Mouse (Mus musculus): ENCODE results near the gene Gm9747.
A peak's percentile ranks its signal among the peaks of the same experiment; 100 is the strongest.

The Gm9747 gene

DNA sequence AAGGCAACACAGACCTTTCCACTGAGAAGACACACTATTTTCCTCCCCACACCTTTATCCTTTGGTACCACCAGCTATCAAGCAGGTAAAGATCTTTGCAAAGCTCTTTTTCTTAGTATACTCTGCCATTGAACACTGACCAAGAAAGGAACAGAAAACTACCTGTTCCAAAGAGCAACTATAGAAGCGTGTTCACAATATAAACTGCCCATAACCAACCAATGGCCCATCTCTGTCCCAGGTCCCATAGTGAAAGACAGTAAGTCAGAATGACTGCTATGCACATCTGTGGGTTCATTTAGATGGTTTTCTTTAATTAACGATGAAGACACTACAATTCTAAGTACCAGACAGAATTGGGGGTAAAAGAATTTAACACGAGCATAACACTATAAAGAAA is at the start of gene Gm9747:
Gene Gm9747 (plus strand): TSS at position 301 of the 400 bp plus-strand sequence.
- no peak for DNase-seq (ENCODE audit: low spot score)

GRCm38 (mm10) chr1:82183913-82184442 is 48.9 kb upstream of the Gm9747 start:
- peak; percentile 10 for DNase-seq (ENCODE audit: low spot score)

DNA sequence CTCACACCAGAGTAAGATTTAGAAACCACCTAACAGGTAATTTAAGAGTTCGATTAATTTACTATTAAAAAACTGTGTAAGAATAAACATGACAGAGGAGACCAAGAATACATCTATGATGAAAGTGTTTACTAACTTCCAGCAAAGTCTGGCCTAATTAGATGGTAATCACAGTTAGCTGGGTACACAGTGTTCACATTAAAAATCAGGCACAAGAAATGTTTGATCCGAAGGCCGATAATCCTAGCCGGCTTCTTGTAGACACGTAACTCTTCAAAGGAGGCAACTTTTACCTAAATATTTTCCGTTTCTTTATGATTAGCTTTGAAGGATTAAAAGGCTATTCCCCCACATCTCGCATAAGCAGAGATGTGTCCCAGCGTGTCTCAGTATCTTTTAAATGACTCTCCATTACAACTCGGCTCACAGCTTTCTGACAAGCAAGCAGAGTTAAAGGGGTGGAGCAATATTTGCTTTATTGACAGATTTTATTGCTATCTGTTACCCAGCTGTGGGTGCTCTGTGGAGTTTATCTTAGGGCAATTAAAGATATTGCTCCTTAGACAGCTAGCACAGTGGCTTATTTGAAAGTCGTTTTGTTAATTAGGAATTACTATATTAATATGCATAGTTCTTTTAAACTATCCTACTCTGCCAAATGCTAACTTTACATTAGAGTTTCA is 44.2 kb upstream of the Gm9747 start:
- no peak for DNase-seq (ENCODE audit: low spot score)

GRCm38 (mm10) chr1:82189516-82189915 is 43.4 kb upstream of the Gm9747 start:
- DNase-seq (ENCODE audit: low spot score): peak; percentile 56

DNA sequence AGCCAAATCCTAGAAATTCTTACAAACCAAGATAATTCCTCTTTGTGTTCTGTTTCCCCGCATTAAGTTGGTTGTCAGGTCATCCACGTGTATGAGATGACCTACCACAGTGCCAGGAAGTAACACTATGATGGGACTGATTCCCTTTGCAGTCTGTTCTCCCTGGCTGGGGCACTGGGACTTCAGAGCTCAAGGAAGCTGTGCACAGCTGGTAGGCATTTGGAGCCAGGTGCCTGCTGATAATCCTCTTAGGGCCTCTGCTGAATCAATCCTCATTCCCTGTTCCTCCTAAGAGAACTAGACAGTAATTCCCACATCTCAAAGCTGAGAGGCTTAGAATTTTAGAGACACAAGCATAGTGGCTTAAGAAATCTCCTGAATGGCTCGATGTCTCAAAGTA is 41.3 kb upstream of the Gm9747 start:
- DNase-seq (ENCODE audit: low spot score): no peak

DNA sequence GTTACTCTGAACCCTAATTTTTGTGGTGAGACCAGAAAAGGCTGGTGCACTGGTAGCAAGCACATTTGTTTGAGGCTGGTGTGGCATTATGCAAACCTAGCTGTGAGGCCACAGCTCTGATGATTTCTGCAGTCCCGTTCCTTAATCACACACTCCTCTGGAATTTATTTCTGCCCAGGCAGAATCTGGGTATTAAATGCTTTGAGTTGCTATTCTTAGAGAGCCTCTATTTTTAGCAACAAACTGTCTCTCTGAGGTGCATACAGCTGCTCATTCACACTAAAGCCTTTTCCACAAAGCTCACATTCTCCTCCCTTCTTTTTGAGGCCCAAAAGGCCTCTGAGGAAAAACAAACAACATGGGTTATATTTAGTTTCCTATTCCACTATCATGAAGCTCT is 33.0 kb upstream of the Gm9747 start:
- no peak for DNase-seq (ENCODE audit: low spot score)

- peak; percentile 18 for DNase-seq (ENCODE audit: low spot score)
These were observed 32.3 kb upstream of the Gm9747 start for GRCm38 (mm10) chr1:82200636-82201035.

DNA sequence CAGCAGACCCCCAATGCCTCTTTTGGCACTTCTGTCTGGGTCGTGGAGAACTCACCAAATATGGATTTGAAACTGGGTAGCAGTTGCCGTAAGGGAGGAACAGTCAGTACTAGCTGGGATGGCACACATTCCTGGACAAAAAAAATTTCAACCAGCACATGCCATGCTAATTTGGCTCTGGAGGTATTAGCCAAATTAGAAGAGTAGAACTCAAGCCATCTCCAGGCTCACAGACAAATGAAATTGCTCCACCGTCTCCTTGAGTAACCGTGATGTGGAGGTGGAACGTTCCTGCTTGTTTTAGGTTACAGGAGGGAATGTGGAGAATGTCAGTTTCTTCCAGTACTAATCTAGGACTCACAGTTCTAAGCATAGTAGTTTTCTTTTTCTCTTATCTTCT is 25.4 kb upstream of the Gm9747 start:
- DNase-seq (ENCODE audit: low spot score): no peak

- DNase-seq (ENCODE audit: low spot score): no peak
These were observed 12.1 kb upstream of the Gm9747 start for GRCm38 (mm10) chr1:82220673-82221396.

- no peak for DNase-seq (ENCODE audit: low spot score)
These were observed 11.4 kb upstream of the Gm9747 start for GRCm38 (mm10) chr1:82221462-82221861.

DNA sequence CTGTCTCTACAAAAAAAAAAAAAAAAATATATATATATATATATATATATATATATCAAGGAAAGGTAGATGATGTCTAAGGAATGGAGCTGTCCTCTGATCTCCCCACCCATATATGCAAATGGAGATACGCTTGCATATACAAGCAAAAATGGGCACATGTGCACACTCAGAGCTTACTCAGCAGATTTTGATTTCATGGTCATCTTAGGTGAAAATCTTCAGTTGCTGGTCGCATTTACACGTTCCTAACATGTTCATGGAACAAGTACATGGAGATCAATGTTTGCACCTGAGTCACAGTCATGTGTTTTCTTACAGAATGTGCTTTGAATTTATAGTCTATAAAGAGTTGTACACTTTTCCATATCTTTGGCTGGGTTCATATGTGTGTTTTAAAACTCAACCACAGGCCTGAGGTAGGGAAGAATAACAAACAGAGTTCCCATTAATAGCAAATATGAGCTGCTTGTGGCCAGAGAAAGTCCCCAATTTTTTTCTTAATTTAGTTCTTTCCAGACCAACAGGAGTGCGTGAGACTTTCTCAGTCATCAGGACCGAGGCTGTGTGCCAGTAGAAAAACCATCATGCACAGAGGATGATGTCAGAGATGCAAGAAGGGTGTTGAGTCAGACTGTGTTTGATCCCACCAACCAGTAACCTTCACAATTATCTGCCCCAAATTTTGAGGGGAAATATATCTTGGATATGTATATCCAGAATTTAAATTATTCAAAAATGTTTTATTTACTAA is 9.7 kb upstream of the Gm9747 start:
- no peak for DNase-seq (ENCODE audit: low spot score)

GRCm38 (mm10) chr1:82228841-82229240 is 4.1 kb upstream of the Gm9747 start:
- no peak for DNase-seq (ENCODE audit: low spot score)

DNA sequence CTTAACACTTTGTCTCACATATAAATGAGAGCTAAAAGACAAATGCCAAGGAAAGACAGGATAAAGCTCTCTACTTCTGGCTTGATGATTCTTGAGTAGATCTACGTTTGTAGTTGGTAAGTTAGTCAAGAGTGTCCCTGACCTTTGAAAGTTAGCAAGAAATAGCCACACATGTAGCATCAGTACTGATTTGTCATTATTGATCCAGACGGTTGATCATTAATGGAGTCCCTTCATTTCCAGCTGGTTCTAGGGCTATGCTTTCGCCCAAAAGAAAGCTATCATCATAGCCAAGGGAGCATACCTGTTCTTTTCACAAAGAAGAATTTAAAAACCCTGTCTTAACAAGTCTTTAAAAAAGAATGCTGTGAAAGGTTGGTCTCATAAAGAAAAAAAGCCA is 1.7 kb downstream of the Gm9747 start:
- DNase-seq (ENCODE audit: low spot score): no peak

DNA sequence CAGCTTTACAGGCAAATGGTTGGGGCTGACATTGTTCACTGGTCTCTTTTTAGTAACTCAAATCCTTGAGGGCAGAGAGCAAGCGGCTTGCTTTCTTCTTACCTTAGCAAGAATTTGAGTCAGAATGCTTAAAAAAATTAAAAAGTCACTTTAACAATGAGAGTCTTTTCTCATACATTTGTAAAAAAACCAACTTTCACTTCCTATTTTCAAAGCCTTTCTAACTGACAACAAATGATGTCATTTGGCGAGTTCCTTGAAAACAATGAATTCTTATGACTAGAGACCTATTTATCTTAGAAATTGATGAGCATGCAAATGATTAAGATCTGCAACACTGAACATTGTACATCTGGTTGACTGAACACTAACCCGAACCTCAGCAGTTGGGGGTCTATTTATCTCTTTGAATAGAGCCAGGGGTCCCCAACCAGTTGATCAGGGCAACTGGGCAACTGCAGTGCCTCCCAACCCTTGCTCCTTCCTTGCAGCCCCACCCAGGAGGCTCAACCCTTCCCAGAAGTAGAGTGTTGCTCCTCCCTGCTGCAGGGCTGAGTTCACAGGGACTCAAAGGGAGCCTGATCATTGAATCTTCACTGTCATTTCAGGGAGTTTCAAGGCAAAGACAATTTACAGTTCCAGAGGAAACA is 2.7 kb downstream of the Gm9747 start:
- no peak for DNase-seq (ENCODE audit: low spot score)

DNA sequence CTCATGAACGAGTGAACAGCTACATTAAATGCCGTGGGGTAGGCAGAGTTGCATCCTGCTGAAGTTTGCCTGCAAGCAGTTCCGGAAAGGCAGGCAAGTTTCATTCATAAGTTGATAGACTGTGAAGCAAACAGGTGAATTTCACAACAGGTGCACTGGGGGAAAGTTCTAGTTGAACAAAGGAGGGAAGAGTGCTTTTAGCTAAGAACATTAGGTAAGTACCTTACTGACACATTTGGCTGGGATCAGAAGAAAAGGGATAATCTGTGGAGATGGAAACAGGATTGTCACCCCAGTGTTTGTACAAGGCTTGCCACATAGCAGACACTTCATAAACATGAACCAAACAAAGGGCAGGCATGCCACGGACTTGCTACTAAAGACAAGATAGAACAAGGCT is 5.3 kb downstream of the Gm9747 start:
- no peak for DNase-seq (ENCODE audit: low spot score)

DNA sequence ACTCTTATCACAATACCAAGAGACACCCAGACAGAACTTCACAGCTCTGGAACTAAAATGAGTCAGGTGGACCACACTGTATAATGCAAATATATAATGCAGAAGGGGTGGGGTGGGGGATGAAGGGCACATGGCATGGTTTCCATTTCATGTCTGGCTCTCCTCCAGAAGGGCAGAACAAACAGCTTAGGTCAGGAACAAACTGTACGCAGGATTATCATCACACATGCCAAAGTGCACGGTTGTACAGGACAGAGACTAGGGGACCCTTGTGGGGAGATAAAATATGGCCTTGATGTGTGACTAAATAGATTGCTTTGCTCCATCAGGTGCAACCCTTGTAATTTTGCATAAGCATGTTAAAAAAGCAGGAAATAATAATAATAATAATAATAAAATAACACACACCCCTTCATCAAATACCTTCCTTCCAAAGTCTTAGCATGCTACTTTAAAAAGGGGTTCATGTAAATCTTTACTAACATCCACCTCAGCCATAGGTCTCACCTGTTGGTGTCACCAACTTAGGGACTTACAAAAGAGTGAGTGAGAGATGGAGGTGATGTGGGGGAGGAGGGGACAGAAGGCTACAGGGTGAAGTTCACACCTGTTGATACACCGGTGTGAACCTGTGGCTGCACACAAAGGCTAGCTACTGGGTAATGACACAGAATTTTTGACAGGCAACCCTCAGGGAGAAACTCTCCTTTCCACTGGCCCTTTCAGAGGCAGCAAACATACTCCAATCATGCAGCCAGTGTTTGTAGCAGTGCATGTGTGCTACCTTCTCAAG is 6.7 kb downstream of the Gm9747 start:
- peak; percentile 39 for DNase-seq (ENCODE audit: low spot score)

GRCm38 (mm10) chr1:82243260-82243825 is 10.4 kb downstream of the Gm9747 start:
- no peak for DNase-seq (ENCODE audit: low spot score)

DNA sequence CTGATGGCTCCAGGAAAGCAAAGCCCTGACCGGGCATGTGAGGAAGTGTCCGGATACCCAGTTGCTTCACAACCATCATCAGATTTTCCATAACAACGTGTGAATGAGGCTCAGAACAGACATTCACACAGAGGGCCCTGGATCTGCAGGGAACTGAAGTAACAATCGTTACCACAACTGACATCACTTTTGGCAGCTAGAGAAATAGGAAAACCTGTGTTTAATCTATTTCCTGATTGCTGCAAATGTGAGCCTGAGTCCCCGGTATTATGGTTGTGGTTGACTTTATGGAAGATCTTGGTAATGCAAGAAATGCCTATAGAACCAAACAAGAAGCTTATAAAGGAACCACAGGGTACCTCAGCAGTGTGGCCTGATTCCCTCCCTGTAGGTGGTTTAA is 12.1 kb downstream of the Gm9747 start:
- DNase-seq (ENCODE audit: low spot score): peak; percentile 42

GRCm38 (mm10) chr1:82247221-82247951 is 14.5 kb downstream of the Gm9747 start:
- no peak for DNase-seq (ENCODE audit: low spot score)

DNA sequence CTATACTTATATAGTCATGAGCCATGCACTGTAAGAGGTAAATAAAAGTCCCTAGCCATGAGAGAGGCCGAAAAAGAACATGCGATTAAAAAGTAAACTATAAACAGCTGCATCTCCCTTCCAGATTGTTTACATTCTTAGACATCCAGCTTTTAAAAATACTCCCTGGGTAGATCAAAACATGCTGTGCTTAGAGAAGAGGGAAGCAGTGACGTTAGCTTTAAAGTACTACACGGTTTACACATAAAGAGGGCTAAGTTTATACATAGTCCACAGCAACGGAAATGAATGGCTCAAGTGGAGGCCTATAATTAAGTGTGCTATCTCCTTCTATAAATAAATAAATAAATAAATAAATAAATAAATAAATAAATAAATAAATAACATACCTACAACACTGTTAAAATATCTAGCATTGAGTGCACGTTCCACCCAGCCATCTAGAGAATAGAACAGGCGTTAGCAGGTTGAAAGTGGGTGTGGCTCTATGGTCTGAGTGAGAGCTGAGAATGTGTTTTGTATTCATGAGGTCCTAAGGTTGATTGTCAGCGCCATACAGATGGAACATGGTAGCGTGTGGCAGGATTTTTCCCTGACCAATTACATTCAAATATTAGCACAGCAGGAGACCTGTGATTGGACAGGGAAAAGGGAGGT is 21.0 kb downstream of the Gm9747 start:
- DNase-seq (ENCODE audit: low spot score): peak; percentile 45
